Mouse (Mus musculus) cortical plate, adult 2 months (tissue): ENCODE measurements around the gene Dcdc2c.

Experiments
- CTCF ChIP-seq: fragments of 200-500 bp; IDR thresholded peaks from 2 replicates; pipeline ENCODE4 v1.5.1; 2011; ENCODE audit warnings: mild to moderate bottlenecking, control low read depth, low read length; ENCODE audit not compliant: insufficient read depth; ENCODE audit errors: extremely low read depth
- POLR2A ChIP-seq: fragments of 200-500 bp; IDR thresholded peaks from 2 replicates; pipeline ENCODE4 v1.6.1; 2011; ENCODE audit warnings: mild to moderate bottlenecking, low read length, control low read depth; ENCODE audit not compliant: insufficient read depth; ENCODE audit errors: extremely low read depth

DNA sequence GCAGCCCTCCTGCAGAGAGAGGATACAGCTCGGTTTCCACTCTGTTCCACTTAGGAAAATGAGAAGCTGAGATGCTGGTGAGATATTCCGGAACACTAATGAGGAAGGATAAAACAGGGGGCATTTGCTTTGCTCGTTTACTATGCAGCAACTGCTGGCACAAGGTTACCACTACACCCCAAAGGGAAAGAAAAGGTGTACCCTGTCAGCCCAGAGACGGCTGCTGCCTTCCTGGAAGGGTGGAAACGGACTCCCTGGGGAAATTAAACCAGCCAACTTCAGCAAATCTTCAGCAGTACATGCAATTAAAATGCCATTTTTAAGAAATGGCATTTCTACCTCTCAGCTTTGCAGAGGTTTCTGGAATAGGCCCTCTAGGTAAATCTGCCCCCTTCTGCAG, 150.8 kb downstream of the Dcdc2c start:
- TF ChIP-seq POLR2A (no peak), CTCF (no peak)
